Mouse (Mus musculus) ES-CJ7 (cell line): ENCODE data around the gene Dock4.

ENCODE experiments used
- DNase-seq: peaks from one replicate; pipeline ENCODE4 v3.0.0; 2011; ENCODE audit warnings: low read depth, low spot score

Dock4 gene

GRCm38 (mm10) chr12:40445648-40446449 lies at the start of gene Dock4, which contains the start of gene Zfp277:
Gene Dock4 (plus strand): TSS chr12:40445952.
Gene Zfp277 (minus strand): TSS chr12:40445902.
- peak; percentile 99 for DNase-seq

DNA sequence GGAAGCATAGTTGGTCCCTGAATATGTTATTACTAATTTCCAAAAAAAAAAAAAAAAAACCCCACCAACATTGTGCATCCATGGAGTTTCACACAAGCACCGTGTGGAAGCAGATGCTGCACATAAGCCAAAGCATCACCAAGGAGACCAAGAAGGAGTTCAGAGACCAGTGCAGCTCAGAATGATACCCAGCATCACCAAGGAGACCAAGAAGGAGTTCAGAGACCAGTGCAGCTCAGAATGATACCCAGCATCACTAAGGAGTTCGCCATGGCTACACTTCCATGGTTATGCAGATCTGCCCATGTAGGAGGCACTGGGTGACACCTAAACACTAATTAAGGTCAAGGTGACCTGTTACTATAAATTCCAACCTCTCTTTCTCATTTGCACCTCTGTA lies 46.8 kb upstream of the Dock4 start:
- no peak for DNase-seq

DNA sequence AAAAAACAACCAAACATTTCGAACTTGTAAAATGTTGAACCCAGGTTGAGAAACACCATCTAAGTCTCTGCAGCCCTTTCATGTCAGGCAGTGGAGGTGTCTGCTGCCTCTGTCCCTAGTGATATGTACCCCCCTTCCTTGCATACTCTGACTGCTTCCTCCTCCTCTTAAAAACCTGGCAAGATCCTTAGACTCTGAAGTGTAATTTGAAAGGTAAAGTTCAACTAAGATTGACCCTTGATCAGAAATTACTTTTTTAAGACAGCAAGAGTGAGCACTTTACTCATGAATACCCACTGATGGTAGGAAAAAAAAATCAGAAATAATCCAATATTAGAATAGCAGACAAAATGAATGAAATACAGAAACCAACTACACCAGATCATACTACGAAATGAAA lies 46.4 kb upstream of the Dock4 start:
- no peak for DNase-seq

DNA sequence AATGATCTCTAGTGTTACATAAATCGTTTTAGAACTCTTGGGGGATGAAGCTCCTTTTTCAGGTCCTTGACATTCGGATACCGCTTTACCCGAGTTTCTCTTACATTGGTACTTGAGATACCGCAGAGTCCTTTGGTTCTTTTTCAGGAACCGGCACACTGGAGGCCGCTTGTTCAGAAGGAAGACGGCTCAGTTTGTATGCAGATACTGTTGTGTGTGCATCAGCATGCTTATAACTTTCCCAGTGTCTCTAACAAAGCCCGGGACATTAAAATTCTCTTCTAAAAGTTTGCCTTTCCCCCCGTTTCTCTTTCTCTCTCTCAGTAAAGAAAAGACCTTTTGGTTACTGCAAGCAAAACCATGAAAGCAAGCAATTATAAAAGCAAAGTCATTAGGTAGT lies 45.9 kb upstream of the Dock4 start:
- no peak for DNase-seq

- DNase-seq: no peak
These were observed 31.0 kb upstream of the Dock4 start for GRCm38 (mm10) chr12:40414682-40415311.

GRCm38 (mm10) chr12:40415312-40415925 lies 30.3 kb upstream of the Dock4 start:
- no peak for DNase-seq

- DNase-seq: no peak
These were observed 28.5 kb upstream of the Dock4 start for GRCm38 (mm10) chr12:40417257-40417656.

DNA sequence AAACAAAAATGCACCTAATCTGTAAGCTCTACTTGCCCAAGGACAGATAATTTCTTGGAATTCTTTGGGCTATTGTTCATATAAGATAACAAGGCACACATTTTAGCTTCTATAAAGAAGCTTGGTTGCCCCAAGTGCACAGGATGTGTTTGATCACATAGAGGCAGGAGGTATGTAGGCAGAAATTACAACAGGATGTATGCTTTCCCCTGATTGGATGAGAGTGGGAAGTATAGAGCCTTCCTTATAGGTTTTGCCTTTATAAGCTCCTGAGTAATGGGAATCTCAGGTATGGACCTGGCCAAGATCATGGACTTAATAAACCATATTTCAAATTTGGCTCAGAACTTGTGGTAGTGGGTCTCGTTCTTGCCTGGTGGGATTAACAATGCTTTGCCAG lies 20.8 kb upstream of the Dock4 start:
- DNase-seq: no peak

GRCm38 (mm10) chr12:40427606-40428005 lies 18.1 kb upstream of the Dock4 start:
- DNase-seq: no peak

GRCm38 (mm10) chr12:40429976-40430375 lies 15.8 kb upstream of the Dock4 start:
- DNase-seq: no peak

- no peak for DNase-seq
These were observed 14.7 kb upstream of the Dock4 start for GRCm38 (mm10) chr12:40431075-40431474.

- DNase-seq: no peak
These were observed 11.7 kb upstream of the Dock4 start for GRCm38 (mm10) chr12:40434101-40434500.

DNA sequence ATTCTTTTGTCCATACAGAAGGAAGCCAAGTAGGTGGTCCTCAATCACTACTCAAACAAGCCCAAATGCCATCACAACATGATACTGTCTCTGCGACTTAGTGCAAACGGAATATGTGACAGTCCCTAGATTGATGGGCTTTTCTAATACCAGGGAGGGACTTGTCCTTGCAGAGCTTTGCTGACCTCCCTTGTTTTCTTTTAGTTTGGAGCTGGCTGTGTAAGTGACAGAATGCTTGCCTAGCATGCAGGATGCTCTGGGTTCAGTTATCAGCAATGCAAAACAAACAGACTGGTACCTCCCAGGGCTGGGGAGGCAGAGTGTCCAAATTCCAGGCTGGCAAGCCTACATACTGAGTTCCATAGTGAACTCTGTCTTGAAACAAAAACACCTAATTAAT lies 7.7 kb upstream of the Dock4 start:
- no peak for DNase-seq

DNA sequence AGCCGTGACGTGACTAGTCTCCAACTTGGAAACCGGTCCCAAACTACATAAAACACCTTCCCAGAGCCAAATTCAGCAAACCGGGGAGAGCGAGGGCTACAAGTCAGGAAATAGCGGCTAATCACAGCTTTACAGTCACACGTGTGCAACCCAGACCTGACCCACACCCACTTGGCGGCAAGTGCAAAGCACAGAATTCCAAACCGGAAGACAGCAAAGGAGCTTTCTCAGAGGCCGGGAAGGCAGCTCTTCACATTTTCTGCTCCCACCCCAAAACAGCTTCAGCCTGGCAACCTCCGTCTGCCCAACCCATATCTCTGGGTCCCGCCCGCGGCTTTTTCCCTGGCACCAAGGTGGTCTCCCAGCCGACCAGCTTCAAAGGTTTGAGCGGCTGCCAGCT lies 546 bp upstream of the Dock4 start:
- peak; percentile 57 for DNase-seq

DNA sequence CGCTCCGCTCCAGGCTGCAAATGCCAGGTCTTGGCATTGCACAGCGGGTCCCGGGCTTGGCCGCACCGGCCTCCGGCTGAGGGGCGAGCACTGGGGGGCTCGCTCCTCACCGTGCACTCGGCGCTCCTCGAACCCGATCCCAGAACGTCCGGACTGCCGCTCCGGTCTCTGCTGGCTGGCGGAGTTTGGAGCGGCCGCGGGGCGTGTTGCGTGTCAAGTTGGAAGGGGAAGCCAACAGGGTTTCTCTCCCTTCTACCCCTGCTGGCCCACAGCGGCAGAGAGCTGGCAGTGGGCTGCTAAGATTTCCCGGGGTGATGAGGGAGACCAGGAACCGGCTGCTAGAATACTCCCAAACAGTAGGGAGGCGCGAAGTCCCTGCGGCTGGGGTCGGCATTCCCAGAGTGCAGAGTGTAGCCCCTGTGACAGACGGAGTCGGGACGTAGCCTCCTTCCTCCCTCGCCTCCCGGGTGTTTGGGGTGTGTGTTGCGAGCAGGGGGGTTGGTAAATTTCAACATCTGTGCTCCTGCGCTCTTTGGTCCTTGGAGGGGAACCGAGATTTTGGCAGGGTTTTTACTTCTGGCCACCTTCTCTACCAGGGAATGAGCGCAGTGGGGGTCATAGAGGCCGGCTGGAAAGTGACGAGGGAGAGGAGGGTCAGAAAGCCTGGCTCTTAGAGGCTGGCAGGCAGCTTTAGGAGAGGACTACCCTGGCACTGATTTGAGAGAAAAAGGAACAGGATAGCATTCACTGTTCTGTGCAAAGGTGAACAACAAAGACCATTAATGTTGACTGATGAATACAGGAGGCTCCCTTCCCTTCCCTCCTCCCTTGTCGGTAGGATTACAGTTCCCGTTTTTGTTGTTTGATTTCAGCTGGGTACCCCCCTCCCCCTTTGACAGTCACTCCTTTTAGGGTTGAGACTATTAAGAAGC lies 964 bp downstream of the Dock4 start:
- DNase-seq: peak; percentile 25

DNA sequence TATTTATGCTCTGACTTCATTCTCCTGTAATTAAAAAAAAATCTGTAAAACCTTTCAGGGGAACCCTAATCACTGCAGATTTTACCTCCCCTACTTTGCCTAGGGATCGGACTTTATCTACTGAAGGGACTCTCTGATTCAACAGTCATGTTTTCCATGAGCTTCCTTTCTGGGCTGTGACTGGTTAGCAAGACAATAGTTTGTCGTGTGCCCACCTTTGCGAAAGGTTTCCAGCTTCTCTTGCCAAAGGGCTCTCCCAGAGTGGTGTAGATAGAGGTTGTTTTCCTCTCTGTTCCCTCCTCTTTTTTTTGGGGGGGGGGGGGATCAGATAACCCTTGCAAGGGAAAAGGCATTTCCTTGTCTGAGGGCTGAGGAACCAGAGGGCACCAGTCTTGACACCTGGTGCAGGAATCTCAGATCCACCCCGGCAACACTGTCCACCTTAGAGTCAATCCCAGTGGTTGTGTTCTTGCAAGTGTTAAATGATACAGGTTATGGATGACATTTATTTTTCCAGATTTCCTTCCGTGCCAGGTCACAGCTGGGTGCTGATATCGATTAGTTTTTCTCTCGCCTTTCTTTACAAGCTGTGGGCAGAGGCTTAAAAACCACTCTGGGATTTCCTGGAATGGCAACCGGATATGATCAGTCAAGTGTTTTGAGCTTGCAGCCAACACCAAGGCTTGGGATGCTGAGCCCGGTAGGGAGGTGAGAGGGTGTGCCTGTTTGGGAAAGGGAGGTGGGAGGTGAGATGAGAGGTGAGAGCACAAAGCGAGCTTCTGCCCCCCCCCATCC lies 2.0 kb downstream of the Dock4 start:
- DNase-seq: peak; percentile 10

DNA sequence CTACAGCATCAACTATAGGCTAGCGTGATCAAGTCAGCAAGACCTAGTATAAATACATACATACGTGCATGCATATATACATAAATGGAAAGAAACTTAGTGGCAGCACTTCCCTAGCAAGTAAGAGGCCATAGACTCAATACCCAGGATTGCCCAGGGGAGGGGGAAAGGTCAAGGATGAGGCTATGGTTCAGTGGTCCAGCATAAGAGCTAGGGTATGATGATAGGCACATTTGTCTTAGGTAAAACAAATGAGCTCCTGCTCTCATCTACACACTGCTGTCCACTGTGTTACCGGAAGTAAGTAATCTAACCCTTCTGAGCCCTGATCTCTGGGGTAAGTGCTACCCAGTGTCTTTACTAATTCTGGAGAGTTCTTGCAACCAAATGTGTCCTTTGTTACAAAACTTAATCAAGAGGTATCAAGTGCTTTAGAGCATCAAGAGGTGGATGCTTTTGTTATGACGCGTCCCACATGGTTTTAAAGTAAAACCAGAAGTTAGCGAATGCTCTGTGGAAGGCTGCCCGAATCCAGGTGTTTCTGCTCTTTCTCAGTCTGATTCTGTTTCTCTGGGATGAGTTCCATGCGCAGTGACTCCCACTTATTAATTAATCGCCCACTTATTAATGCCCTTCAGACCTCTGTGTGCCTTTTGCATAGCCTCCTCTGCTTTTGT lies 3.5 kb downstream of the Dock4 start:
- no peak for DNase-seq

DNA sequence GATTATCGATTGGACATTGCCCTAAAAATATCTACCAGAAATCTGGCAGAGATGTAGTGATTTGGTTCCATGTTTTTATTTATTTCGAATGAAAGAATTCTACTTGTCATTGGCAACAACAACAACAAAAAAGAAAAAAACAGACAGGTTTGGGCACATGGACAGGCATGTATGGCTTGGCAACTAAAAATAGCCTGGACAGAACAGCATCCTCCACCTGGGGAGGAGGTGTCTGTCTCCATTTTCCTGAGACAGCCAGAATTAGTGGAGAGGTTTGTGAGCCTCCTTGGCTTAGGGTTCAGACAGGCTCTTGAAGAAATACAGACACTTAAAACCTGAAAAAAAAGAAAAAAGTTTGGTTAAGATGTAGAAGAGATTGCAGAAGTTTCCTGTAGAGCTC lies 10.8 kb downstream of the Dock4 start:
- DNase-seq: no peak

GRCm38 (mm10) chr12:40458977-40459376 lies 13.2 kb downstream of the Dock4 start:
- no peak for DNase-seq

DNA sequence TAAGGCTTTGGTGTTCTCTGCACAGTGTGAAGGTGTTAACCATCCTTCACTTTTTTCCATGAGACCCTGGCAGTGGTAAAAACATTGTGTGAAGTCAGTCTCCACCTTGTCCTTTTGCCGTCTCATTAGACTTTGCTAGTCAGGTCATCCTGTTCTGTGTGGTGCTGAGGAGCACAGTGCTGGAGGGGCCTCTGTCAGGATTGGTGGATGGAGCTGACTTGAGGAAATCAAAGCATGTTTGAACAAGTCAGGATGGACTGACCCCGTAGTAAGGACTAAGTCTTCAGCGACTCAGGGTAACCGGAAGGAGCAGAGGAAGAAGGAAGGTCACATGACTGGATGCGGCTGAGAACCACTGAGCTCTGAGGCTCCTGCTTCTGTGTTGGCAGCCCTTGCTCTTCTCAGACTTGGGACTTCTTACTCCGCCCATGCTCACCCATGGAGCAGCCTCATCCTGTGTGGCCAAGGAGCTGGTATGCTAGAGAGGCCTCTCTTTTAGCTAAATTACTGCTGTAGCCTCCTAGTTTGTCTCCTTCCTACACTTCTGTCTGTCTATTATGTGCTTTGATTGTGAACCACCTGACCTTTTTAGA lies 14.0 kb downstream of the Dock4 start:
- DNase-seq: no peak
